Mouse (Mus musculus) heart, postnatal 4 days (tissue): Measurements from ENCODE around the gene Xpnpep1. TPM values are rescaled to one million over a fixed set of nuclear protein-coding genes. Genes with fewer than 3 reads are reported as not detected.

Experiments used
- DNase-seq: peaks from one replicate; pipeline ENCODE4 v3.0.0; 2021
- total RNA-seq, 2 experiments: library from RNA; stranded (reverse); gene quantifications; 2 replicates each; pipeline ENCODE4 v1.2.3; 2021

The Xpnpep1 gene
- total RNA-seq, 2 experiments from 2014 or later: 156 to 158 TPM

- DNase-seq: no peak
Measured at GRCm38 (mm10) chr19:53030279-53030678, 9.7 kb downstream of the Xpnpep1 start.

- DNase-seq: no peak
Measured at GRCm38 (mm10) chr19:53029686-53030085, 10.3 kb downstream of the Xpnpep1 start.

GRCm38 (mm10) chr19:53029045-53029444 is 11.0 kb downstream of the Xpnpep1 start:
- DNase-seq: no peak

GRCm38 (mm10) chr19:53028216-53028615 is 11.8 kb downstream of the Xpnpep1 start:
- DNase-seq: no peak

GRCm38 (mm10) chr19:53023189-53023588 is 16.8 kb downstream of the Xpnpep1 start:
- no peak for DNase-seq

- DNase-seq: no peak
Measured at GRCm38 (mm10) chr19:53022037-53022614, 17.9 kb downstream of the Xpnpep1 start.

GRCm38 (mm10) chr19:53021537-53021936 is 18.5 kb downstream of the Xpnpep1 start:
- DNase-seq: no peak

GRCm38 (mm10) chr19:53019716-53020463 is 20.1 kb downstream of the Xpnpep1 start:
- DNase-seq: peak; percentile 79

- peak; percentile 74 for DNase-seq
Measured at GRCm38 (mm10) chr19:53017954-53018353, 22.1 kb downstream of the Xpnpep1 start.

- DNase-seq: peak; percentile 51
Measured at GRCm38 (mm10) chr19:53017248-53017647, 22.8 kb downstream of the Xpnpep1 start.

- DNase-seq: no peak
Measured at GRCm38 (mm10) chr19:53014910-53015710, 24.9 kb downstream of the Xpnpep1 start.

GRCm38 (mm10) chr19:53013744-53014143 is 26.3 kb downstream of the Xpnpep1 start:
- peak; percentile 49 for DNase-seq

- no peak for DNase-seq
Measured at GRCm38 (mm10) chr19:53013341-53013740, 26.7 kb downstream of the Xpnpep1 start.

- no peak for DNase-seq
Measured at GRCm38 (mm10) chr19:53010941-53011340, 29.1 kb downstream of the Xpnpep1 start.

- no peak for DNase-seq
Measured at GRCm38 (mm10) chr19:53008921-53009320, 31.1 kb downstream of the Xpnpep1 start.

GRCm38 (mm10) chr19:53008020-53008705 is 31.9 kb downstream of the Xpnpep1 start:
- peak; percentile 82 for DNase-seq

GRCm38 (mm10) chr19:53005978-53006377 is 34.0 kb downstream of the Xpnpep1 start:
- no peak for DNase-seq

GRCm38 (mm10) chr19:53003554-53004365 is 36.3 kb downstream of the Xpnpep1 start:
- no peak for DNase-seq

GRCm38 (mm10) chr19:53002166-53003095 is 37.6 kb downstream of the Xpnpep1 start:
- no peak for DNase-seq

GRCm38 (mm10) chr19:52992880-52993440 is 47.1 kb downstream of the Xpnpep1 start:
- DNase-seq: peak; percentile 67
